Mouse (Mus musculus): ENCODE results near the gene Naif1. TPM values are rescaled to one million over a fixed set of nuclear protein-coding genes. Genes with fewer than 3 reads are reported as not detected.

Gene Naif1
- 5.3 and 5.5 TPM in 2 replicates for polyA plus RNA-seq (2015; fragmentation: Nextera tagmentation; extraction: Ambion mirVana)

- no peaks in the 10 kb centered on the region for H3K9me3 ChIP-seq (replicated peaks; ENCODE audit: control insufficient read depth, low read length, poor library complexity, severe bottlenecking)
- no peaks in the 10 kb centered on the region for H3K36me3 ChIP-seq (ENCODE audit: control insufficient read depth, insufficient read depth, low read length)
- H3K27me3 ChIP-seq (ENCODE audit: control insufficient read depth, insufficient read depth, low read depth, low read length), result no peaks in the 10 kb centered on the region
- peak within 1 kb of the TSS; percentile 87 for H3K9ac ChIP-seq (ENCODE audit: low read depth, low read length)
- peak within 1 kb of the TSS; percentile 96 for H3K27ac ChIP-seq (ENCODE audit: low read length)
- WGBS, result 78% methylated on average over 15 of the region's 15 CpGs
- H3K4me1 ChIP-seq (ENCODE audit: control insufficient read depth, insufficient read depth, low read length), result peaks cover 33% of the 10 kb centered on the region
- peak within 1 kb of the TSS; percentile 76 for H3K4me2 ChIP-seq (ENCODE audit: low read length)
- ATAC-seq, result no peak
- peak within 1 kb of the TSS; percentile 81 for H3K4me3 ChIP-seq (ENCODE audit: low read depth, low read length)
Measured at GRCm38 (mm10) chr2:32449761-32450754, at the start of gene Naif1. Naif1 (plus strand) TSS chr2:32450457.

GRCm38 (mm10) chr2:32404663-32405062, 45.6 kb upstream of the Naif1 start:
- H3K27me3 ChIP-seq (ENCODE audit: control insufficient read depth, insufficient read depth, low read depth, low read length), result no peaks in the 10 kb centered on the region
- no peak overlapping the region for H3K4me2 ChIP-seq (ENCODE audit: low read length)
- H3K4me3 ChIP-seq (ENCODE audit: low read depth, low read length), result no peak overlapping the region
- H3K9ac ChIP-seq (ENCODE audit: low read depth, low read length), result 0 out of 2 replicates have a peak overlapping the region, but pooled peaks have one; percentile 11
- 13% methylated on average over 2 of the region's 2 CpGs for WGBS
- H3K27ac ChIP-seq (ENCODE audit: low read length), result no peak overlapping the region
- H3K4me1 ChIP-seq (ENCODE audit: control insufficient read depth, insufficient read depth, low read length), result no peaks in the 10 kb centered on the region
- H3K36me3 ChIP-seq (ENCODE audit: control insufficient read depth, insufficient read depth, low read length), result peaks cover 20% of the 10 kb centered on the region
- ATAC-seq, result peak; percentile 44; the same call in 1 of the 2 replicates
- H3K9me3 ChIP-seq (replicated peaks; ENCODE audit: control insufficient read depth, low read length, poor library complexity, severe bottlenecking), result no peaks in the 10 kb centered on the region

- Histone ChIP-seq H3K4me2 (ENCODE audit: low read length) (no peak overlapping the region), H3K27me3 (ENCODE audit: control insufficient read depth, insufficient read depth, low read depth, low read length) (no peaks in the 10 kb centered on the region), H3K36me3 (ENCODE audit: control insufficient read depth, insufficient read depth, low read length) (peaks cover 8% of the 10 kb centered on the region), H3K9ac (ENCODE audit: low read depth, low read length) (no peak overlapping the region), H3K4me1 (ENCODE audit: control insufficient read depth, insufficient read depth, low read length) (no peaks in the 10 kb centered on the region), H3K27ac (ENCODE audit: low read length) (no peak overlapping the region), H3K9me3 (replicated peaks; ENCODE audit: control insufficient read depth, low read length, poor library complexity, severe bottlenecking) (no peaks in the 10 kb centered on the region), H3K4me3 (ENCODE audit: low read depth, low read length) (no peak overlapping the region)
- 88% methylated on average over 7 of the region's 7 CpGs for WGBS
- ATAC-seq, result no peak
Measured at GRCm38 (mm10) chr2:32407144-32407824, 43.0 kb upstream of the Naif1 start.

- no peaks in the 10 kb centered on the region for H3K27me3 ChIP-seq (ENCODE audit: control insufficient read depth, insufficient read depth, low read depth, low read length)
- WGBS, result 71% methylated on average over 25 of the region's 25 CpGs
- no peaks in the 10 kb centered on the region for H3K4me1 ChIP-seq (ENCODE audit: control insufficient read depth, insufficient read depth, low read length)
- H3K9me3 ChIP-seq (replicated peaks; ENCODE audit: control insufficient read depth, low read length, poor library complexity, severe bottlenecking), result no peaks in the 10 kb centered on the region
- no peak for ATAC-seq
- no peak overlapping the region for H3K9ac ChIP-seq (ENCODE audit: low read depth, low read length)
- no peak overlapping the region for H3K4me2 ChIP-seq (ENCODE audit: low read length)
- H3K36me3 ChIP-seq (ENCODE audit: control insufficient read depth, insufficient read depth, low read length), result 0 out of 2 replicates have a peak, but pooled peaks cover 2% of the 10 kb centered on the region
- no peak overlapping the region for H3K4me3 ChIP-seq (ENCODE audit: low read depth, low read length)
- no peak overlapping the region for H3K27ac ChIP-seq (ENCODE audit: low read length)
Measured at GRCm38 (mm10) chr2:32408429-32409424, 41.5 kb upstream of the Naif1 start.

GRCm38 (mm10) chr2:32411407-32411806, 38.9 kb upstream of the Naif1 start:
- Histone ChIP-seq H3K36me3 (ENCODE audit: control insufficient read depth, insufficient read depth, low read length) (peaks cover 9% of the 10 kb centered on the region), H3K27me3 (ENCODE audit: control insufficient read depth, insufficient read depth, low read depth, low read length) (no peaks in the 10 kb centered on the region), H3K27ac (ENCODE audit: low read length) (no peak overlapping the region), H3K9me3 (replicated peaks; ENCODE audit: control insufficient read depth, low read length, poor library complexity, severe bottlenecking) (no peaks in the 10 kb centered on the region), H3K4me1 (ENCODE audit: control insufficient read depth, insufficient read depth, low read length) (no peaks in the 10 kb centered on the region), H3K4me3 (ENCODE audit: low read depth, low read length) (no peak overlapping the region), H3K4me2 (ENCODE audit: low read length) (no peak overlapping the region), H3K9ac (ENCODE audit: low read depth, low read length) (no peak overlapping the region)
- no peak for ATAC-seq
- 88% methylated on average over 7 of the region's 7 CpGs for WGBS

- Histone ChIP-seq H3K4me2 (ENCODE audit: low read length) (no peak overlapping the region), H3K9ac (ENCODE audit: low read depth, low read length) (no peak overlapping the region), H3K4me3 (ENCODE audit: low read depth, low read length) (no peak overlapping the region), H3K27me3 (ENCODE audit: control insufficient read depth, insufficient read depth, low read depth, low read length) (no peaks in the 10 kb centered on the region), H3K9me3 (replicated peaks; ENCODE audit: control insufficient read depth, low read length, poor library complexity, severe bottlenecking) (no peaks in the 10 kb centered on the region), H3K4me1 (ENCODE audit: control insufficient read depth, insufficient read depth, low read length) (no peaks in the 10 kb centered on the region), H3K36me3 (ENCODE audit: control insufficient read depth, insufficient read depth, low read length) (peaks cover 22% of the 10 kb centered on the region), H3K27ac (ENCODE audit: low read length) (no peak overlapping the region)
- 91% methylated on average over 6 of the region's 6 CpGs for WGBS
- ATAC-seq, result no peak
Measured at GRCm38 (mm10) chr2:32412742-32413531, 37.3 kb upstream of the Naif1 start.

- Histone ChIP-seq H3K9me3 (replicated peaks; ENCODE audit: control insufficient read depth, low read length, poor library complexity, severe bottlenecking) (no peaks in the 10 kb centered on the region), H3K36me3 (ENCODE audit: control insufficient read depth, insufficient read depth, low read length) (peaks cover 31% of the 10 kb centered on the region), H3K9ac (ENCODE audit: low read depth, low read length) (no peak overlapping the region), H3K27ac (ENCODE audit: low read length) (no peak overlapping the region), H3K4me2 (ENCODE audit: low read length) (no peak overlapping the region), H3K4me3 (ENCODE audit: low read depth, low read length) (no peak overlapping the region), H3K27me3 (ENCODE audit: control insufficient read depth, insufficient read depth, low read depth, low read length) (no peaks in the 10 kb centered on the region), H3K4me1 (ENCODE audit: control insufficient read depth, insufficient read depth, low read length) (no peaks in the 10 kb centered on the region)
- WGBS, result 72% methylated on average over 5 of the region's 5 CpGs
- no peak for ATAC-seq
Measured at GRCm38 (mm10) chr2:32413936-32414335, 36.3 kb upstream of the Naif1 start.

- no peak overlapping the region for H3K4me2 ChIP-seq (ENCODE audit: low read length)
- no peaks in the 10 kb centered on the region for H3K27me3 ChIP-seq (ENCODE audit: control insufficient read depth, insufficient read depth, low read depth, low read length)
- no peak overlapping the region for H3K9ac ChIP-seq (ENCODE audit: low read depth, low read length)
- H3K9me3 ChIP-seq (replicated peaks; ENCODE audit: control insufficient read depth, low read length, poor library complexity, severe bottlenecking), result no peaks in the 10 kb centered on the region
- no peaks in the 10 kb centered on the region for H3K4me1 ChIP-seq (ENCODE audit: control insufficient read depth, insufficient read depth, low read length)
- 95% methylated on average over 12 of the region's 12 CpGs for WGBS
- peaks cover 40% of the 10 kb centered on the region for H3K36me3 ChIP-seq (ENCODE audit: control insufficient read depth, insufficient read depth, low read length)
- ATAC-seq, result no peak
- no peak overlapping the region for H3K27ac ChIP-seq (ENCODE audit: low read length)
- no peak overlapping the region for H3K4me3 ChIP-seq (ENCODE audit: low read depth, low read length)
Measured at GRCm38 (mm10) chr2:32415801-32416200, 34.5 kb upstream of the Naif1 start.

Data from midbrain, embryonic 16.5 days (tissue).